Mouse (Mus musculus) CD4-positive, CD25-positive, alpha-beta regulatory T cell, adult 2 months (primary cell): ENCODE data around the gene Sirt3.
"Not testable (repeated sequence)": the region's sequence is repeated elsewhere in the genome, so short reads cannot be mapped to it uniquely, and the experiment has no call there.

Experiments
- DNase-seq: peaks from one replicate; pipeline ENCODE4 v3.0.0-alpha.2; 2012; ENCODE audit warnings: low read depth, low spot score

The Sirt3 gene

DNA sequence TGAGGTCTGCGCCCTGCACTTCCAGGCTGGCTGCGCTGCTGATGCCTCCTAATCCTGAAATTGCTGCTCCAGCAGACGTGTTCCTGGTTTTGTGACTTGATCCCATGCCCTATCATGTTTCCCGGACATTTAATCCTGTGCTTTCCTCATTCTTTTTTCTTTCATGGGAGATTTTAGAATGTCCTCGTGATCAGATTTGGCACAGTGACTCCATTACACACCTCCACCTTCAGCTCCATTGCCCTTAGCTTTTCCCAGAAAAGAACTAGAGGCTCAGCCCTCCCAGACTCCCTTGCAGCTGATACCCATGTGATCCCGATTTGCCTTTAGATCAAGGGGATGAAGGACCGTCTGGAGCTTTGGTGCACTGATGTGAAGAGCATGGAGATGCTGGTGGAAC, 15.8 kb upstream of the Sirt3 start:
- DNase-seq: no peak

DNA sequence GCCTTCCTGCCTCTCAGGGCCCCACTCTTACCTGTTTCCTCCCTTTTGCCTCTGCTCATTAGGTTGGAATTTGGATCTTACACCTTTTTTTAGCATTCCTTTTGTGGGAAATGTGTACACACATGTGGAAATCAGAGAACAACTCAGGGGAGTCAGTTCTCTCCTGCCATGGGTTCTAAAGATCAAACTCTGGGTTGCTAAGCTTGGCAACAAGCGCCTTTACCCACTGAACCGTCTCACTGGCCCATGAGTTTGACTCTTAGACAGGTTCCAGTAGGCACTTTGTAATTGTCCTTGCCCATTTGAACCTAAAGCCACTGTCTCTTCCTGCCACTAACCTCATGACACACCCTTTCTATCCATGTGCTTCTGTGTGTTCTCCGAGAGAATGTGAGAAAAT, 12.5 kb upstream of the Sirt3 start:
- DNase-seq: no peak

DNA sequence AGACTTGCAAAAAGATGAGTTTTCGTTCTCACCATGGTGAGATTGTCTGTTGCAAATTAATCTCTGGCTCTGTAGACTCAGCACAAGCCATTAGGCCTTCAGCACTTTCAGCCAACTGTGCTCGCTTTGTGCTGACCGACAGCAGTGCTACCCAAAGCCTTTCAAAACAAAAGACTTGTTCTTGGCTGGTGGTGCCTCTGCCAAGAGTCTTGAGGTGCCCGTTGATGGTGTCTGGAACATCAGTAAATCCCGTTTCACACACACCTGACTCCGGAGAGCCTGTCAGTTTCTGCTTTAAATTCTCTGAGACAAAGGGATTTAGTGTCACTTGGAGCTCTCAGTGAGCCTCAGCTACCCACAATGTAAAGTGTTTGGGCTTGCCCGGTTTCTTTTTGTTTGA, 11.9 kb upstream of the Sirt3 start:
- DNase-seq: no peak

DNA sequence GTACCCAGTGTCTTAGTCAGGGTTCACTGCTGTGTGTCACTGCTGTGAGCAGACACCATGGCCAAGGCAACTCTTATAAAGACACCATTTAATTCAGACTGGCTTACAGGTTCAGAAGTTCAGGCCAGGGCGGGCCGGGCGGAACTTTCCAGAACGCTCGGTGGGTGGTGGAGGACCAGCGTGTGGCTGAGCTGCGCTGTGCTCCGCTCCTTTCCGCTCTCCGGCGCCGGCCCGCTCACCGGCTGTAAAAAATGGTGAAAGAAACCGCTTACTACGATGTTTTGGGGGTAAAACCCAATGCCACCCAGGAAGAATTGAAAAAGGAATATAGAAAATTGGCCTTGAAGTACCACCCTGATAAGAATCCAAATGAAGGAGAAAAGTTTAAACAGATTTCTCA, 8.5 kb upstream of the Sirt3 start:
- DNase-seq: not testable (repeated sequence)

DNA sequence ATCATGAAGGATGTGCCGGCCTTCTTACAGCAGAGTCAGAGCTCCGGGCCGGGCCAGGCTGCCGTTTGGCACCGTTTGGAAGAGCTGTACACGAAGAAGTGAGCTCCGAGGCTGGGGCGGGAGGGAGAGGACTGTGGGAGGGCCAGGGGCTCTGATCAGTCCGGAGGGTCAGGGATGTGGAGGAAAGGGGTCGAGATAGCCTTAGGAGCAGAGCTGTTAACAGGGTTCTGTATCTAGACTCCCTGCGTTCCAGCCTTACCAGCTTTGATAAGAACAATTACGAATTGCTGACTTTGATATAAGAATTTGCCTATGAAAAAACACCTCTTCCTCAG, 327 bp upstream of the Sirt3 start:
- DNase-seq: no peak

DNA sequence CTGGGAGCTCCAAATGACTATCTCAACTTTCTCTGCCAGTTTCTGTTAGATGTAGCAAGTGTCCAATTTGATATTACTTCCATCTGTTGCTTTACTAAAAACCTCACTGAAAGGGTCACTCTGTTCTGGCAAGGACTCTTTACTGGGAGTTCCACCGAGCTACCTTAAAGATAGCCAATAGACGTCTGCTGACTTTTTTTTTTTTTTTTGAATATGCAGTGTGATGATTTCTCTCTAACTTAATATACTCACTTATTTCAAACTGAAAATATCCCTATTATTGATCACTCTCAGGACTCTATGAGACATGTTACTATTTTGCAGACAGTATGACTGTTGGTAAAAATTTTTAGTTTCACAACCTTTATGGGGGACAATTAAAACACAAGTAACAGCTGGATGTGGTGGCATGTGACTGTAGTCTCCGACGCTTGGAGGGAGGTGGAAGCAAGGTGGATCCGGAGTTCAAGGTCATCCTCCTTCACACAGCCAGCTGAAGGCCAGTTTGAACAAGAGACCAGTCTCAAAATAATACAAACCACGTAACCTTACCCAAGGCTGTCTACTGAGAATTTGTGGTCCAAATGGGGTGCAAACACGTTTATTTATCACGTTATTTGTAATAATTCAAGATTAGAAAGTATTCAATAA, 1.1 kb downstream of the Sirt3 start:
- no peak for DNase-seq

DNA sequence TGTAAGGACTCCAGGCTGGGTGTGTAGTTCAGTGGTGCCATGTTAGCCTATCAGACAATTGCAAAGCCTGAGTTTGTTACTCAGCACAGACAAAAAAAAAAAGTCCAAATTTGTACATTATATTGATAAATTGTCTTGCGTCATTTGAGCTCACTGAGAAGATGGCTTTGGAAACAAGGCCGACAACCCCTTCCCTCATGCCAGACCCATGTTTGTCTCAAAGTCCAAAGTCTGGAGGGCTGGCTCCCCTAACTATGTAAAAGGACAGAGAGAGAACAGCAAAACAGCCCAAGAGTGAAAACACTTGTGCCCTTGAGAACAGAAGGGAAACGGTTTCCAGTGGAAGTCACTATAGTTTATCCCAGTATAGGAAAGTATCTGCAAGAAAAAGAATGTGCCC, 1.7 kb downstream of the Sirt3 start:
- no peak for DNase-seq

DNA sequence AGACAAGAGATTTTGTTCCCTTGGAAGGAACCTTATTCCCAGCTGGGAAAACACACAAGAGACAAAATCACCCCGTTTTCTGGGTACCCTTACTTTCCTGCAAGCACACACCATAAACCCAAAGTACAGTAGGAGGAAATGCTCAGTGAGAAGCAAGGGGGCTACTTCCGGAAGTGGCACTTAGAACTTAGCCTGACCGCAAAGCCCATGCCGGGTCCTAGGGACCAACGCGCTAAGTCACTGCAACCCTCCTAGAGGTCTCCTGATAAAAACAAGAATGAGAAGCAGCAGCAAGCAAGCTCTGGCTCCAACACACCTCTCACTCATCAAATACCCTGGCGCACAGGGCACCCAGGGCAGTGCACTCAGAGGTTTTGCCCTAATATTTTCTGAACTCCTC, 2.8 kb downstream of the Sirt3 start:
- DNase-seq: no peak

DNA sequence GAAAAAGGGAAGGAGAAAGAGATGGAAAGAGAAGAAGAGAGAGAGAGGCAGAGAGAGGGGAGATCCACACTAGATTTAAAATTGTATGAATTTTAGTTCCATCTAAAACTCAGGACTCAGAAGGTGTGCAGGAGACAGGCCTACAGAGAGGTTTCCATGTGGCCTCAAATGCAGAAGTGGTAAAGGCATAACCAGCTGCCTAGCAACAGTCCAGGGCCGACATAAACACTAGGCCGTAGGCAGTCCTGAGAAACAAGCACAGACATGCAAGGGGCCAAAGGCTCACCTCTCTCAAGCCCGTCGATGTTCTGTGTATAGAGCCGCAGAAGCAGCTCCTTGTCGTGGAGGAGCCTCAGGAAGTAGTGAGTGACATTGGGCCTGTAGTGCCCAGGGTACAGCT, 4.7 kb downstream of the Sirt3 start:
- DNase-seq: no peak

DNA sequence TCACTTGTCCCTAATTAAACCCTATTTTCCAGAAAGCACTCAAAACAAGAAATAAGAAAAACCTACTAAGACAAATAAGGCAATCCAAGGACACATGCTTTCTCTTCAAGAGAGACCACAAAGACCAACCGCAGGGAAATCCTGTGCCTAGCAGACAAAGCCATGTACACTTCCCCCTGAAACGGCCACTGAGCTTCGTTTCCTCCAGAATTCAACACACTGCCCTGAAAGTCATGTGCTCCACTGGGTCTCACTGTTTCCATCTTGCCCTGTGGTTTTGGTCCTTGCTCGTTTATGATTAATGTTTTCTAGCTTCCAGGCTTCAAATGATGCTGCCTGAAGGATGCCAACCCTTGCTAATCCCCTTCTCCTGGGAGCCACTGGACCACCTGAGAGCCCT, 7.9 kb downstream of the Sirt3 start:
- DNase-seq: no peak

DNA sequence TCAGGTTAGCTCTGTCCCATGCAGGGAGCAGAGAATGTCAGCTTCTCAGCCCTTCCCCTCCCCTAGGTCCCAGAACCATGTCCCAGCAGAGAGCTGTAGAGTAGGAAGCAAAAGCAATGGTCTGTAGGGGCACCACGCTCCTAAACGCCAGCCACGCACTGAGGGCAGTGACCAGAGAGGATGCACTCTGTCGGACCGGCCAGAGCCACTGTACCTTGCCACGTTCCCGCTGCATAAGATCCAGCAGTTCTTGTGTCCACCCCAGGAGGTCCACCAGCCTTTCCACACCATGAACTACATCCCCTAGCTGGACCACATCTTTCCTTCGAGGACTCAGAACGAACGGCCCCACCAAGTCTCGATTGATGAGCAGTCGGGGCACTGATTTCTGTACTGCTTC, 17.3 kb downstream of the Sirt3 start:
- DNase-seq: no peak

DNA sequence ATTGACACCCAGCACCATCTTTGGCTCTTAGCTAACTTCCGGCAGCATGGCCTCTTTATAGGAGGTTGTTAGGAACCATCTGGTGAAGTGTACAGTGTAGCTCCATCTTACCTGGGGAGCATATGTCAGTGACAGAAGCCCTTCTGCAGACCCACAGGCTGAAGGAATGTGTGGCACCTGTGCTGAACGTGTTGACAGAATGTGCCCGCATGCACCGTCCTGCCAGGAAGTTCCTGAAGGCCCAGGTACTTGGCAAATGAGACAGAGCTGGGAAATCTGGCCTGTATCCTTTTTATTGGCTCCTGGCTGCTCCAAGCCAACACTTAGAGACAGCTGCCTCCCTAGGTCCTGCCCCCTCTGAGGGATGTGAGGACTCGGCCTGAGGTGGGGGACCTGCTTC, 21.4 kb downstream of the Sirt3 start:
- DNase-seq: no peak

DNA sequence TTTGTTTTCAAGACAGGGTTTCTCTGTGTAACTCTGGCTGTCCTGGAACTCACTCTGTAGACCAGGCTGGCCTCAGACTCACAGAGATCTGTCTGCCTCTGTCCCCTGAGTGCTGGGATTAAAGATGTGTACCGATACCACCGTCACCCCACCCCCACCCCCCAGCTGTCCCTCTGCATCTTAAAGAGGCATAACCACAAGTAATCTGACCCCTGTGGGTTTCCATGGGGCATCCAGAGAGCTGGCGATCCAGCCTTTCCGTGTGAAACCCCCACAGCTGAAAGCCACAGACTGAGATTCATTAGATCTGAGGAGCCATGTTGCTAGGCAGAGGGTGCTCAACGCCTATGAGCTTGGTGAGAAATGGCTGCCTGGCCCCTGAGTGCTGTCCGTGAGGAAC, 22.1 kb downstream of the Sirt3 start:
- no peak for DNase-seq

DNA sequence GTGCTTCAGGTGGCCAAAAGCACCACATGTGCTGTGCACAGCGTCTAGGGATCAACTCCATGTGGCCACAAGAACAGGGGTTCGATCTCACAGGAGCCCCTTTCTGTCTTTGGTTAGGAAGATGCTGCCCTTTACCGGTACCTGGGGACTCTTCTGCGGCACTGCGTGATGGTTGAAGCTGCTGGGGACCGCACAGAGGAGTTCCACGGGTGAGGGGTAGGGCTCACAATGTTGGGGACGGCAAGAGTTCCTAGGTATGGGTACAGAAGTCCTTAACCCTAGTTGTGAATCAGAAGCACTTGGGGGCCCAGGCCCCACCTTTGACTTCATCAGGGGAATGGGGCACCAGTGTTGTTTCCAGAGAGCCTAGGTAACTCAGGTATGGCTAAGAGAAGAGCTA, 23.4 kb downstream of the Sirt3 start:
- no peak for DNase-seq

DNA sequence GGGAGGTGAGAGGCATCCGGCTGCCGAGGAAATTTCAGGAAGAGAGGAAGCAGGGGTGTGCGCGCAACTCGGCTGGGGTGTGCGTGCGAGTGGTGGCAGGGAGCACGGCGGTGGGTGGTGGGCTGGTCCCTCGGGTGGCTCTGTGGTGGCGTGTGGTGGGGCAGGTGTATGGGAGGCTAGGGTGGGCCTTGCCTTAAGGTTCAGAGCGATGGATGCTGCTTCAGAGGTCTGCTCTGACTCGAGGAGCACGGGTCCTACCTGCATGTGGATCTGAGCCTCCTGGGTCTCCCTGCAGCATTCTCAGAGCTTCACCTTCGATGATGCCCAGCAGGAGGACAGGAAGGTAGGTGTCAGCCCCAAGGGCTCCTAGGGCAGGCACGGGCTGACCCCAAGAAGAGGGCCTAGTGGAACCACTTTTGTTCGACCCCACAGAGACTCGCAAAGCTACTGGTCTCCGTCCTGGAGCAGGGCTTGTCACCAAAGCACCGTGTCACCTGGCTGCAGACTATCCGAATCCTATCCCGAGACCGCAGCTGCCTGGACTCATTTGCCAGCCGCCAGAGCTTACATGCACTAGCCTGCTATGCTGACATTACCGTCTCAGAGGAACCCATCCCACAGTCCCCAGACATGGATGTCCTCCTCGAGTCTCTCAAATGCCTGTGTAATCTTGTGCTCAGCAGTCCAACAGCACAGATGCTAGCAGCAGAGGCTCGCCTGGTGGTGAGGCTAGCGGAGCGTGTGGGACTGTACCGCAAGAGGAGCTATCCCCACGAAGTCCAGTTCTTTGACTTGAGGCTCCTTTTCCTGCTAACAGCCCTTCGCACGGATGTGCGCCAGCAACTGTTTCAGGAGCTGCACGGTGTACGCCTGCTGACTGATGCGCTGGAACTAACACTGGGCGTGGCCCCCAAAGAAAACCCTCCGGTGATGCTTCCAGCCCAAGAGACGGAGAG, 24.3 kb downstream of the Sirt3 start, which contains the start of gene Bet1l:
Gene Bet1l (minus strand): TSS at position 28 of the 956 bp plus-strand sequence.
- no peak for DNase-seq

DNA sequence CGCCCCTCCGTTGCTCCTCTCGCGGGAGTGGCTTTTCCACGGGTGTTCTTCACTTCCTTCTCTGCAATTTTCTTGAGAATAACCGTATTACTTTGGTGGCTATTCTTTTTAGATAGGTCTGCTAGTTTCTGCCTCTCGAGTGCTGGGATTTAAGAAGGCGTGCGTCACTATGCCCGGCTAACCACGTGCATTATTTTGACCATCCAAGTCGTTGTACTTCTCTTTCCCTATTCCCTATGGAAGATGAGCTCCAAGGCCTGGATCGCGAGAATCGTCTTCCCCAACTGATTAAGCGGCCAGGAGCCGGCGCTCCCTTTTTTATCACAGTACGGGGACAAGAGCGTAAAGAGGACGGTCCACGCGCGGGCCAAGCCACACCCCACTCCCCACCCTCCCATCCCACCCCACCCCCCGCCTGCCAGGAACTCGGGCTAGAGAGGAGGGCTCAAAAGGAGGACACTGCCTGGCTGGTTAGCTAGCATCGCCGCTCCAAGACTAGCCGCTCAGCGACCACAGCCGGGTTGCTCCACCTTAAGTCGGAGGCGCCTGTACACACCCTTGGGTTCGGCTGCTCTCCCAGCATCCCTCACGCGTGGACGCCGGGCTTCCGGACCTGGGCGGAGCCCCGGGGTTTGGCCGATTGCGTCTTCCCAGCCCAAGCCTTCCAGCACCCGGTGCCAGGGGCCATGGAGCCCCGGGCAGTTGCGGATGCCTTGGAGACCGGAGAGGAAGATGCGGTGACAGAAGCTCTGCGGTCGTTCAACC, 25.1 kb downstream of the Sirt3 start, which contains the start of gene Ric8a:
Gene Ric8a (plus strand): TSS at position 173 of the 765 bp plus-strand sequence.
- peak; percentile 85 for DNase-seq

DNA sequence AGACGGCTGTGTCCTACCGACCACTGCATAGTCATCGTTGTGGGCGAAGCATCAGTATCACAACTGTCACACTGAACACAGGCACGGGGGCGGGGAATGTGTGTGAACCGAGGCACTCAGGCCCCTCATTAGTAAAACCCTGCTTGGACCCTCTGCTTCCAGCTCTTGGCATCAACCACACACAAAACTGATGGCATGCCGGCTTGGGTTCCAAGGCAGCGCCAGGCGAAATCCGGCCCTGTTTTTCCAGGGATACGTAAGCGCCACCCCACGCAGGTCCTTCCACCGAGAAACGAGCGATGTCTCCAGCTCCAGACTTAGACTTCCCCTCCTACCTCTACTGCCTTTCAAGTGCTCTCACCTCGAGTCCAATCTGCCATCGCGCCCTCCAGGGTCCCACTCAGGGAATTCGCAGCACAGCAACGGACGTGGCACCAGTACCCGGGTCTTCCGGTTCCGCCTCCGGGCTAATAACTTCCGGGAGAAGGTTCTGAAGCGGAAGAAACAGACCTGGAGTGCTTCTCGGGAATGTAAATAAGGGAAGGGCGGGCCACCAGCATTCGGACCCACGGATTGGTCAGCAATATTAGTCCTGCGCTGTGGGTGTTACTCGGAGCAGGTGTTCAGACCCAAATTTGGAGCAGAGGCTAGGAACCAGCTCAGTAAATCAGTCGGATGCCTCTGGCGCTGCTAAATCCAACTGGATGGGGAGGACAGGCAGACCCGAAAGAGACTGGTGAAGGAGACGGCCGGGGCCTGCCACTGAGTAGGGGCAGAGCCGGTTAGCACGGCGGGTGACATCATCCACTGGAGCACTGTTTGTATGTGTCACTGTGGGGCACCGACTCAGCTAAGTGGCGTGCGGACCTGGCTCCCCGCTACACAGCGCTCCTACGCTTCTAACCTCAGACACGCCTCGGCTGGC, 26.0 kb downstream of the Sirt3 start, which contains the start of gene Gm45785:
Gene Gm45785 (minus strand): TSS at position 472 of the 925 bp plus-strand sequence.
- peak; percentile 81 for DNase-seq

DNA sequence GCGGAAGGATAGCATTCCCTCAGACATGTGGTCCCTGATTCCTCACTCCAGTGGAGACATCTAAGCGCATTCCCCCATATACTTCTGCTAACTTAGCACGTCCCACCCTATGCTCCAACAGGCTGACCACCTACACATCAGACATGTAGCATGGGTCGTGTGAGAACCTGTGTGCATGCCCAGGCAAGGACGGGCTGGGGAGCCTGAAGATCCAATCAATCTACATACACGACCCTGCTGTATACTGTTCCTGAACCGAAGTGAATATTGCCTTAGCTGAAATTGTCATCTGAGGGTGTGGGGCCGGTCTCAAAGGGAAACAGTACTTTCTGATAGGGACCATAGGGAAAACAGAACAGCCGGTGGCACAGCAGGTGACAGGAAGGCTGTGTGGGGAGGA, 26.9 kb downstream of the Sirt3 start:
- no peak for DNase-seq

DNA sequence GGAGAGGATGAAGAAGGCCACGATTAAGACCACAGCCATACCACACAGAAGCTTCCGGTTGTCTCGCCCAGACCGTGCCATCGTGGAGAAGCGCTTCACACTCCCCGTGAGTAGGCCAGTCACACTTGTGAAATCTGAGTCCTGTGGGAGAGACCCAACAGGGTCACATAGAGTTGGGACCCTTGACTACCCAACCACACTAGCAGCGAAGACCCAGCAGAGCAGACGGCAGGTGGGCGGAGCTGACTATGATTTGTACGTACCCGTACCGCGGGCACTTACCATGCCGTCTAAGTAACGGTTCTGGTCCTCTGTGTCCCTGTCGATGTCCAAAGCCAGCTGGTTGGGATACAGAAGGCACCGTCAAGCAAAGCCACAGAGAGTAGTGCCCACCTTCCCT, 27.6 kb downstream of the Sirt3 start:
- no peak for DNase-seq

DNA sequence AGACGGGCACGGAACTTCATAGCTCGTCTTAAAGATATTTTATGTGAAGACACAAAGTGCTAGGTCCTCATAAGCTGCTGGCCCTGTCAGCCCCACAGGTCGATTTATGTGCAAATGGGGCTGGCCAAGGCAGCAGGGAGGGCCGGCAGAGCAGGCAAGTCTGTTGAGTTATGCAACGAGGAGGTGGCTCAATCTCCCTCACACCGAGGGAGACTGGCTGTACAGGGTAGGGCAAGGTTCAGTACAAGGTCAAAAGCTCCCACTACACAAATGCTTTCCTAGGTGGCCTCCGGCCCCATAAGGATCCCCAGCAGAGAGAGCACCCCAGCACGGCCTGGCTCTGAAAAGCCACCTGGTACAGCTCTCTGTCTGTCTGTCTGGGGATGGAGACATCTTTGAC, 28.7 kb downstream of the Sirt3 start:
- no peak for DNase-seq

DNA sequence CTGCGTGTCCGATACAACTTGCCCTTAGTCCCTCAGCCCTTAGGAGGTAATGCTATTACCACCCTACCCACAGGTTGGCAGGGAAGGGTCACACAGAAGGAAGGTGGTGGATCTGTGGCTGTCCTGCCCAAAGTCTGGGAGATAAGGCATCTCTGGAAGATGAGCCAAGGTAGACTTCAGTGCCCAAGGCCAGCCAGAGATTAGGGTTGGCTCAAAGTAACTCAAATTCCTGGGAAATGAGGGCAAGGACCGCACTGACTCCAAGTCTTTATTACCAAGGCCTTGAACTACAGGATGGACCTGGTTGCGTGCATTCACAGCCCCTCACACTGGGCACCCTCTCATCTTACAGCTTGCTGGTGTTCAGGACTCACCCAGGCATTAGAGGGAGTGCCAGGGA, 30.2 kb downstream of the Sirt3 start:
- DNase-seq: no peak
